Mouse (Mus musculus) adrenal gland, adult 8-10 months (tissue): ENCODE measurements around the gene Hnf4a. TPM values are rescaled to one million over a fixed set of nuclear protein-coding genes. Genes with fewer than 3 reads are reported as not detected.

Experiments used
- total RNA-seq, 4 experiments: library from RNA; stranded (reverse); gene quantifications; 2 replicates each; pipeline ENCODE4 v1.2.4; 2022

Hnf4a gene
- total RNA-seq, 4 experiments from 2014 or later, result 0.06 to 0.16 TPM; not detected in 2

Other genes starting within 250 kb of the Hnf4a start
- 1 to 10 TPM; 3.7 to 7.1 (median 5.7) TPM for gene Jph2, start 108.8 kb upstream of the Hnf4a start, total RNA-seq
- 10 to 100 TPM; 33.2 to 39.2 (median 38.5) TPM for gene Oser1, start 82.1 kb upstream of the Hnf4a start, total RNA-seq
- 1 to 10 TPM; 4.7 to 5.8 (median 4.8) TPM for gene Gdap1l1, start 68.3 kb upstream of the Hnf4a start, total RNA-seq
- 100 to 1,000 TPM in 1 of 4 experiments, 10 to 100 TPM in 3; 81.0 to 128 (median 92.8) TPM for gene Fitm2, start 34.2 kb upstream of the Hnf4a start, total RNA-seq
- gene R3hdml, start 14.5 kb upstream of the Hnf4a start, total RNA-seq, result not detected
- 10 to 100 TPM; 26.8 to 38.6 (median 31.5) TPM for gene Ttpal, start 95.5 kb downstream of the Hnf4a start, total RNA-seq
- 100 to 1,000 TPM; 566 to 814 (median 738) TPM for gene Serinc3, start 138.3 kb downstream of the Hnf4a start, total RNA-seq
- gene Pkig, start 151.6 kb downstream of the Hnf4a start, total RNA-seq, result 10 to 100 TPM; 37.6 to 60.4 (median 57.4) TPM
- 1 to 10 TPM; 3.3 to 6.1 (median 5.3) TPM for gene Ada, start 243.4 kb downstream of the Hnf4a start, total RNA-seq